Mouse (Mus musculus) hindbrain, embryonic 12.5 days (tissue): ENCODE results near the gene Gngt2. TPM values are rescaled to one million over a fixed set of nuclear protein-coding genes. Genes with fewer than 3 reads are reported as not detected.
A peak's percentile ranks its signal among the peaks of the same experiment; 100 is the strongest.

Experiments
- ATAC-seq: fragments of 200-750 bp; cut with Nextera tagmentation; 2 replicates; pipeline ENCODE4 v1.8.0; 2017; ENCODE audit warnings: moderate TSS enrichment; ENCODE audit not compliant: low FRiP score
- H3K27ac ChIP-seq: fragments of 300-500 bp; sonication (generic); 2 replicates; pipeline ENCODE4 v1.5.1; 2016; ENCODE audit warnings: mild to moderate bottlenecking
- H3K27me3 ChIP-seq: fragments of 300-500 bp; sonication (generic); 2 replicates; pipeline ENCODE4 v1.6.1; 2016; ENCODE audit warnings: mild to moderate bottlenecking
- H3K36me3 ChIP-seq: fragments of 300-500 bp; sonication (generic); 2 replicates; pipeline ENCODE4 v1.6.1; 2016; ENCODE audit warnings: mild to moderate bottlenecking
- H3K4me1 ChIP-seq: fragments of 300-500 bp; sonication (generic); 2 replicates; pipeline ENCODE4 v1.6.1; 2016
- H3K4me2 ChIP-seq: fragments of 300-500 bp; sonication (generic); replicated peaks from 2 replicates; pipeline ENCODE4 v1.6.1; 2016; ENCODE audit warnings: mild to moderate bottlenecking
- H3K4me3 ChIP-seq: fragments of 300-500 bp; sonication (generic); 2 replicates; pipeline ENCODE4 v1.5.1; 2016; ENCODE audit warnings: mild to moderate bottlenecking
- H3K9ac ChIP-seq: fragments of 300-500 bp; sonication (generic); 2 replicates; pipeline ENCODE4 v1.6.1; 2016; ENCODE audit warnings: mild to moderate bottlenecking, moderate library complexity
- H3K9me3 ChIP-seq: fragments of 300-500 bp; sonication (generic); replicated peaks from 2 replicates; pipeline ENCODE4 v1.6.1; 2016; ENCODE audit warnings: mild to moderate bottlenecking
- WGBS: fragments of 180-500 bp; shearing (Covaris S2); methylation state at CpG from one replicate; pipeline ENCODE4 v1.1.7; 2016; 5-methylcytosine and 5-hydroxymethylcytosine counted together
- polyA plus RNA-seq: library from polyadenylated mRNA; unstranded; fragments of >200 nt; fragmentation: Nextera tagmentation; extraction: Ambion mirVana; gene quantifications from 2 replicates; pipeline ENCODE4 v1.2.1, GENCODE M21; 2016

Gngt2 gene
- 5.5 and 7.9 TPM in 2 replicates for polyA plus RNA-seq

DNA sequence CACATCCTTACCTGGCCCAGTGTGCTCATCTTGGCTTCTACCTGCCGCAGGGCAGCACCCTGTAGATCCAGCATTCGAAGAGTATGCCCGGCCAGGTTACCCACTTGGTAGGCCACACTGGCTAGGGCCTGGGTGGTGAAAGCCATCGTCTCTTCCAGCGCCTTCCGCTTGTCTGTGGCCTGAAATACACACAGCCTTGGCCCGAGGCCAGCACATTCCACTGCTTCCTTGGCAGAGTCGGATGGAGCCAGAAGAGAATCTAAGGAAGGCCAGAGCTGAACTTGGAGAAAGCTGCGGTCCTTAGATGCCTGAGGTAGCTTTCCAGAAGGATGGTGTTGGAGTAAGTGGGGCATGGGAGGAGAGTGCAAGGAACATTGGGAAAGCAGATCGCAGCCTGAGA lies at the start of gene Gngt2:
Gene Gngt2 (plus strand): TSS at position 158 of the 400 bp plus-strand sequence.
- peaks cover 30% of the 10 kb centered on the region for H3K4me1 ChIP-seq
- peaks cover 70% of the 10 kb centered on the region for H3K27me3 ChIP-seq
- no peak within 1 kb of the TSS for H3K4me3 ChIP-seq
- no peak for ATAC-seq
- H3K36me3 ChIP-seq = no peaks in the 10 kb centered on the region
- no peak within 1 kb of the TSS for H3K9ac ChIP-seq
- no peaks in the 10 kb centered on the region for H3K9me3 ChIP-seq
- no peak within 1 kb of the TSS for H3K27ac ChIP-seq
- 72% methylated on average over 10 of the region's 10 CpGs for WGBS
- H3K4me2 ChIP-seq = no peak within 1 kb of the TSS

DNA sequence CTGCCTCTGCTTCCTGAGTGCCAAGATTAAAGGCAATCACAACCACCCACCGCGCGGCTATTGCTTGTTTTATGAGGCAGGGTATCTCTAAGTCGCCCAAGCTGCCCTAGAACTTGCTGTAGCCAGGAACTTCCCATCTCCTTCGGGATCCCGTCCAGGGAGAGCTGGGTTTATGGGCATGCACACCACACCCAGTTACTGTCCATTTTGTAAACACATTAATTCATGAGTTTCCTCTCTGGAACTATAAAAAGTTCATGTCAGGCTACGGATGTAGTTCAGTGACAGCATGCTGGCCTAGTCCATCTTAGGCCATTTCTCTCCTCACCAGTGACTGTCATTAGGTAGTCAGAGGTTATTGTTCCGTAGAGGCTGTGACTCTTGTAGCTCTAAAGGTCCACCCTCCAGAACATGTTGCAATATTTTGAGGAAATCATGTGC lies 47.5 kb upstream of the Gngt2 start:
- Histone ChIP-seq H3K27me3 (no peaks in the 10 kb centered on the region), H3K27ac (no peak overlapping the region), H3K9ac (no peak overlapping the region), H3K4me1 (no peaks in the 10 kb centered on the region), H3K9me3 (no peaks in the 10 kb centered on the region), H3K36me3 (no peaks in the 10 kb centered on the region), H3K4me3 (no peak overlapping the region), H3K4me2 (no peak overlapping the region)
- WGBS = 91% methylated on average over 8 of the region's 8 CpGs
- no peak for ATAC-seq

DNA sequence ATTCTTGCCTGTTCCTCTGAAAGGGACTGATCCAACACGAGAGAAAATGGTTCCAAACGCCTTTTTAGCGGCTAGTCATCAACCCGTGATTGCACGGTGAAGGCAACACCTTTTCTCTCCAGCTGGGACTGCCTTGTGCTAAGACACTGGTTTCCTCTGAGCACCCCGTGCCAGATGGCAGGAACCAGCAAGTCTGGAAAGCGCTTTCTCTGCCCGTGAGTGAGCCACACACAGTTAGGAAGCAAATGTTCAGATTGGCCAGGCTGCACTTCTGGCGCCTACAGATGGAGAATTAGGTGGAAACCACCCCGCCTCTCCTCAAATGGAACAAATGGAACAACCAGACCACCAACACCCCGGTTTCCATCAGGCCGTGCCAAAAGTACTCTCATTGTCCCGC lies 45.2 kb upstream of the Gngt2 start:
- H3K9ac ChIP-seq = no peak overlapping the region
- H3K4me3 ChIP-seq = no peak overlapping the region
- H3K36me3 ChIP-seq = no peaks in the 10 kb centered on the region
- H3K9me3 ChIP-seq = no peaks in the 10 kb centered on the region
- ATAC-seq = no peak
- peaks cover 7% of the 10 kb centered on the region for H3K4me1 ChIP-seq
- H3K27me3 ChIP-seq = peaks cover 14% of the 10 kb centered on the region
- 88% methylated on average over 13 of the region's 13 CpGs for WGBS
- no peak overlapping the region for H3K4me2 ChIP-seq
- no peak overlapping the region for H3K27ac ChIP-seq

DNA sequence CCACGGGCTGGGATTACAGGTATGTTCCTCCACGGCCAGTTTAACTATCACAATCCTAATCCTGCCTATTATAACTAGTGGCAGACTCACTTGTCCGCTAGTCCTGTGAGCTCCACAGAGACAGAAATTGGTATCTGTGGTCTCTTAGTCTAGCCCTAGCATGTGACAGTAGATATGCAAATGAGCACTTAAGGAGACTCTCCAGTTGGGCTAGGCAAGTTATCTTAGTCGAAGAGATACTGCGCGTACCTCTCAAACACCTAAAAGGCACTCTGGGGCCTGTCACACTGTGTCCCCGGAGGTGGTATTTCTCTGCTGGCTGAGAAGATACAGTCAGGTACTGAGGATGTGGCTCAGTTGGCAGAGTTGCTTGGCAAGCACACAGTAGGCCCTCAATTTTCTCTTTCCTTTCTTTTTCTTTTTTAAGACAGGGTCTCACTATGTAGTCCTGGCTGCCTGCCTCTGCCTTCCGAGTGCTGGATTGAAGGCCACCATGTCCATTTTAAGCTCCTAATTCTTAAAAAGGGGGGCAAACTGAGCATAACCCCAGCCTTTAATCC lies 44.0 kb upstream of the Gngt2 start:
- no peak for ATAC-seq
- Histone ChIP-seq H3K9ac (no peak overlapping the region), H3K9me3 (no peaks in the 10 kb centered on the region), H3K27me3 (peaks cover 23% of the 10 kb centered on the region), H3K27ac (no peak overlapping the region), H3K36me3 (no peaks in the 10 kb centered on the region), H3K4me2 (no peak overlapping the region), H3K4me3 (no peak overlapping the region), H3K4me1 (peaks cover 11% of the 10 kb centered on the region)
- WGBS = 86% methylated on average over 8 of the region's 8 CpGs

DNA sequence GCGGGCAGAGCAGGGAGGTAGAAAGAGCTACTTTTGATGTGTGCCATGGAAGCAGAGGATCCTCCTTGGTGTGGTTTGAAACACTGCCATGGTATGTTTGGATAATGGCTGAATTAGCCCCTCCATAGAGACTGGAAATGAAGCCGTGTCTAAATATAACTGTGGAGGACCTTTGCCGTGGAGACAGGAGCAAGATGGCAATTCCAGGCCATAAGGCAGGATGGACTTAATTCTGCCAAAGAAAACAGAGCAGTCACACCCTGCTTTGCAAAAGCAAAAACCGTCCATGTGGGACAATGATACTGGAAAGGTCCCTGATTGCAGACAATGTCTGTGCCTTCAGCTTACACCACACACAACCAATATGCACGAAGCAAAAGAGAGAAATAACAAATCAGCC lies 42.8 kb upstream of the Gngt2 start:
- Histone ChIP-seq H3K27ac (no peak overlapping the region), H3K9me3 (no peaks in the 10 kb centered on the region), H3K9ac (no peak overlapping the region), H3K4me2 (no peak overlapping the region), H3K36me3 (no peaks in the 10 kb centered on the region), H3K27me3 (peaks cover 23% of the 10 kb centered on the region), H3K4me1 (peaks cover 11% of the 10 kb centered on the region), H3K4me3 (no peak overlapping the region)
- ATAC-seq = no peak
- 67% methylated on average over 5 of the region's 5 CpGs for WGBS

DNA sequence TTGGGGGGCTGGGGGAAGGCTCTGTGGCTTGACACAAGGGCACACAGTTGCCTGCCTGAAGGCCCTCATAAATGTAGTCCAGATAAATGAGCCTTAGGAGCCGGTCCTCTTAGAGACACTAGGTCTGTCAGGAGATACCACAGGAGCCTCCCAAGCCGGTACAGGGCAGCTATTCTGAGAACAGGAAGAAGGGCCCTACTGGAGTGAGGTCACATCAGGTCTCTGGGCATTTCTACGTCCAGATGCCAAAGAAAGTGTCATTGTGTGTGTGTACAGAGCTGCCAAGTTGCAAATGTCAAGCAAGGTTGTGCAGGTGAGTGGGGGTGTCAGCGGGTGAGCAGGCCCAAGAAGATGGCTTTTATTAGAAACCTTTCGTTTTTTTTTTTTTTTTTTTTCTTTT lies 41.4 kb upstream of the Gngt2 start:
- H3K9ac ChIP-seq = no peak overlapping the region
- no peak overlapping the region for H3K4me2 ChIP-seq
- peaks cover 11% of the 10 kb centered on the region for H3K4me1 ChIP-seq
- H3K27me3 ChIP-seq = peaks cover 23% of the 10 kb centered on the region
- H3K4me3 ChIP-seq = no peak overlapping the region
- no peaks in the 10 kb centered on the region for H3K36me3 ChIP-seq
- no peak overlapping the region for H3K27ac ChIP-seq
- no peaks in the 10 kb centered on the region for H3K9me3 ChIP-seq
- WGBS = 70% methylated on average over 5 of the region's 5 CpGs
- no peak for ATAC-seq

DNA sequence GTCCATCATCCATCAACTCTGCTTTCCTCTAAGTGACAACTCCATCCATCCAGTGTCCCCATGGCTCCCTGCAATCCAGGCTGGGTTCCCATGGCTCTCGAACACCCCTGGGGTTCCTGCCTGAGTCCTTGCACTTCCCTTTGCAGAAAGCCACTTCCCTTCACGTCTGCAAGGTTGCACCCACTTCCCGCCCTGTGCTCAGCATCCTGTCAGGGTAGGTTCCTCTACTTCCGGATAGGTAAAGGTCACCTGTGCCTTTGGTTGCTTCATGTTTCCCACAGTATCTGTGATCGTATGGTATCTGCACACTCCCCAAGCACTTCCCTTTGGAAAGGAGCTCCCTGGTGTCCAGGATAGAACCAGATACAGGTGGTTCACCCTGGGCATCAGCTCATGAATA lies 32.0 kb upstream of the Gngt2 start:
- no peak overlapping the region for H3K4me2 ChIP-seq
- 76% methylated on average over 5 of the region's 5 CpGs for WGBS
- H3K9me3 ChIP-seq = no peaks in the 10 kb centered on the region
- H3K36me3 ChIP-seq = no peaks in the 10 kb centered on the region
- no peak for ATAC-seq
- no peaks in the 10 kb centered on the region for H3K27me3 ChIP-seq
- no peak overlapping the region for H3K9ac ChIP-seq
- peaks cover 4% of the 10 kb centered on the region; the same call in 1 of the 2 replicates for H3K4me1 ChIP-seq
- H3K4me3 ChIP-seq = no peak overlapping the region
- H3K27ac ChIP-seq = no peak overlapping the region

DNA sequence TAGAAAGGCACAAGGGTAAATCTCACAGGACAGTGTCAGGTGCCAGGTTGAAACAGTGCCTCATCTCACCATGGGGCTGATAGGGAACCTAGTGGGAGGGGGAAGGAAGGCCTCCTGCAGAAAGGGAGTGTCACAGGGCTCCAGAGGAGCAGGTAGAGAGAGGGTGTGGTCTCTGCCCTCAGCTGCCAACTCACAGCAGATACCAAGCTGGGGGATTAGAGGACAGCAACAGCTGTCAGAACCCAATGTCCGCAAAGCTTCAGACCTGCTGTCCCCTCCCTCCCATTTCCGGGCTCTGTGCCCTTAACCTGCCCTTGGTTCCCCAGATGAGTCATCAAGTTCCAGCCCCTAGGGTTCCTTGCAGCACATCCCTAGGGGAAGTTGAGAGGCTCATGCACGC lies 31.5 kb upstream of the Gngt2 start:
- H3K9ac ChIP-seq = no peak overlapping the region
- no peaks in the 10 kb centered on the region for H3K9me3 ChIP-seq
- no peaks in the 10 kb centered on the region for H3K27me3 ChIP-seq
- WGBS = 54% methylated on average over 3 of the region's 3 CpGs
- H3K36me3 ChIP-seq = no peaks in the 10 kb centered on the region
- H3K4me3 ChIP-seq = no peak overlapping the region
- no peak overlapping the region for H3K27ac ChIP-seq
- no peak overlapping the region for H3K4me2 ChIP-seq
- peaks cover 7% of the 10 kb centered on the region for H3K4me1 ChIP-seq
- ATAC-seq = no peak

DNA sequence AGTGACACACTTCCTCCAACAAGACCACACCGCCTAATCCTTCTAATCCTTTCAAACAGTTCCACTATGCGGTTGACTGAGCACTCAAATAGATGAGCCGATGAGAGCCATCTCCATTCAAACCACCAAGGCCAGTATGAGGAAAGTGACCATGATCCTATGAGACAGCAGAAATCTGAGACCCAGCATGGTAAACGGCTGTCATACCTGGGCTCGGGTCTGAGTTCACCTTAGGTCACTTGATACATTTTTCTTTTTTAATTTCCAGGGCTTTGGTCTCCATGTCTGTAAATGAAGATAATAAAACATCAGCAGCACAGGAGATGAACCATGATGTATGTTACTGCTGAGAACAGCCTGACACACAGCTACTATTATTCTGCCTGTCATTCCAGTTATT lies 29.1 kb upstream of the Gngt2 start:
- Histone ChIP-seq H3K9me3 (no peaks in the 10 kb centered on the region), H3K4me1 (peaks cover 14% of the 10 kb centered on the region), H3K4me2 (no peak overlapping the region), H3K27ac (no peak overlapping the region), H3K9ac (no peak overlapping the region), H3K36me3 (no peaks in the 10 kb centered on the region), H3K27me3 (no peaks in the 10 kb centered on the region), H3K4me3 (no peak overlapping the region)
- ATAC-seq = no peak
- 97% methylated on average over 5 of the region's 5 CpGs for WGBS

DNA sequence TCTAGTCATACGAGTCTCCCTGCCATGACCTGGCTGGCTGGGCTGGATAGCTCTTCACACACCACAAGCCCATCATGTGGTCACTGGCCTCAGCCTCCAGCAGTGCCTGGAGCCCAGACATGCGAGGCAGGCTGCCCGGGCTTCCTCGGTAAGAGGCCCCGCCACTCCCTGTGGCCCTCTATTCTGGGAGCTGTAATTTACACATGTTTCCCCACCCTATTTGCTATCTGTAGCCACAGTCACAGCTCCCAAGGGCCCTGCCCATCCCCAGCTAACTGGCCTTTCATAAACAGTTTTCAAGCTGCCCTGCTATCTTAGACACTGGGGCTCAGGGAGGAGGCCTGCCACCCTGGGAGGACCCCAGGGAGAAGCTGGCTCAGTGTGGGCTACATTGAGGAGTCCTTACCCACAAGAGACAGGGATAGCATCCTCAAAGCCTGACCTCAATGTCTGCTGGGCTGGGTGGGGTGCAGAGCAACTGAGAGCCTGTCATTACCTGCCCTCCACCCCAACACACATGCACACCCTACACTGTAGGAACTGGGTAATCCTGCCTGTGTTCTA lies 28.5 kb upstream of the Gngt2 start:
- Histone ChIP-seq H3K9me3 (no peaks in the 10 kb centered on the region), H3K27me3 (no peaks in the 10 kb centered on the region), H3K9ac (no peak overlapping the region), H3K4me2 (no peak overlapping the region), H3K27ac (no peak overlapping the region), H3K36me3 (no peaks in the 10 kb centered on the region), H3K4me3 (no peak overlapping the region), H3K4me1 (peaks cover 14% of the 10 kb centered on the region)
- no peak for ATAC-seq
- WGBS = 82% methylated on average over 5 of the region's 5 CpGs

DNA sequence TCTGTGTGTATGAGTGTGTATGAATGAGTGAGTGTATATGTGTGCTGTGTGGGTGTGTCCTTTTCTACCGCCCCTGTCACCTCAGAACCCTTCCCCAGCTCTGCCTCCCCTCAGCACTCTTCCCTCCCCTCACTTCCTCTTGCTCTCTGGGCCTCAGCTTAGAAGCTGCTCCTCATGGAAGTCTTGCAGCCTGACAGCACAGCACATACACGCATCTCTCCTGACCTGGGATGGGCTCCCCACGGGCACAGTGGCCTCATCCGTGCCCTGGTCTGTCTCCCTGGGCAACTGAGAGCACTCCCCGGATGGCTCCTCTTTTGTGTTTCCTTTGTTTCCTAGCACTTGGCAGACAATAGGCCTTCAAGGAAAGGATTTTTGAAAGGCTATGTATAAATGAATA lies 27.4 kb upstream of the Gngt2 start:
- Histone ChIP-seq H3K27me3 (no peaks in the 10 kb centered on the region), H3K4me3 (no peak overlapping the region), H3K9me3 (no peaks in the 10 kb centered on the region), H3K9ac (no peak overlapping the region), H3K4me1 (peaks cover 14% of the 10 kb centered on the region), H3K4me2 (no peak overlapping the region), H3K36me3 (no peaks in the 10 kb centered on the region), H3K27ac (no peak overlapping the region)
- WGBS = 19% methylated on average over 5 of the region's 5 CpGs
- ATAC-seq = no peak

DNA sequence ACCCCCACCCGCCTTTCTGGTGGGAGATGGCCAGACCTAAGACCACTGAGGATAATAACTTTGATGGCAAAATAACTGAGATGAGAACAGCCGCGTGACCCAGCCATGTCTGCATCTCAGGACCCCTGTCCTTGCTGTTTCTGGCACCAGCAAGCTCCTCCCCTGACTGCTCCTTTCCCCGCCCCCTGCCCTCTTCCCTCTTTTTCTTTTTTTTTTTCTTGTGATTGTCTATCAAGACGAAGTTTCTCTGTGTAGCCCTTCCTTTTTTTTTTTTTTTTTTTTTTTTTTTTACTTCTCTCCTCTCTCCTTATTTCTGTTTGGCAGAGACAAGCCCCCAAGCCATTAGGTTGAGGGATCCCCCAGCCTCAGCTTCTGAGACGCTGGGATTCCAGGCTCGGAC lies 26.2 kb upstream of the Gngt2 start:
- Histone ChIP-seq H3K27ac (no peak overlapping the region), H3K27me3 (no peaks in the 10 kb centered on the region), H3K4me1 (peaks cover 14% of the 10 kb centered on the region), H3K36me3 (no peaks in the 10 kb centered on the region), H3K9me3 (no peaks in the 10 kb centered on the region), H3K4me3 (no peak overlapping the region), H3K4me2 (no peak overlapping the region), H3K9ac (no peak overlapping the region)
- WGBS = 46% methylated on average over 7 of the region's 7 CpGs
- ATAC-seq = no peak

DNA sequence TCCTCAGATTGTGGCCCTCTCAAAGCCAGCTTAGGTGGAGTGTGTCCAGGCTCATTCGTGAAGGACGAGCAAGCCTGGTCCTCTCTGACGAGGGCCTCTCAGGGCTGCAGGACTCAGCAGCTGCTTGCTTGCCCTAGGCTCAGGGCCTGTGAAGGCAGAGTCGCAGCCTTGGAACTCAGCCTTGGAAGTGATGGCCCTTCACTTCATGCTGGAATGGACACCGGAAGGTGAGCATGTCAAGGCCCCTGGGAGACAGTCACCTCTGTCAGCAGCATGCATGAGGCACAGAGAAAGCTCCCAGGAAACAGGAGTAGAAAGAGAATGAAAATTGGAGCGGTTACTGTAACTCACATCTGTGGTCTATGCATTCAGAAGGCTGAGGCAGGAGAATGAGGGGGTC lies 25.3 kb upstream of the Gngt2 start:
- H3K4me3 ChIP-seq = no peak overlapping the region
- H3K9me3 ChIP-seq = no peaks in the 10 kb centered on the region
- H3K4me1 ChIP-seq = peaks cover 14% of the 10 kb centered on the region
- H3K36me3 ChIP-seq = no peaks in the 10 kb centered on the region
- no peak overlapping the region for H3K27ac ChIP-seq
- peak overlapping the region; percentile 19; the same call in 1 of the 2 replicates for H3K9ac ChIP-seq
- no peak overlapping the region for H3K4me2 ChIP-seq
- H3K27me3 ChIP-seq = no peaks in the 10 kb centered on the region
- 83% methylated on average over 6 of the region's 6 CpGs for WGBS
- ATAC-seq = no peak
